Mouse (Mus musculus) testis, adult 2 months (tissue): ENCODE measurements around the gene Pla2g4e. TPM values are rescaled to one million over a fixed set of nuclear protein-coding genes. Genes with fewer than 3 reads are reported as not detected.

Experiments
- H3K27ac ChIP-seq: fragments of 200-500 bp; 2 replicates; pipeline ENCODE4 v1.5.1; 2012; ENCODE audit warnings: low read depth, low read length; ENCODE audit not compliant: control insufficient read depth, insufficient read depth
- H3K27me3 ChIP-seq: fragments of 200-500 bp; 2 replicates; pipeline ENCODE4 v1.6.1; 2012; ENCODE audit warnings: mild to moderate bottlenecking, low read length, moderate library complexity; ENCODE audit not compliant: control insufficient read depth, insufficient read depth
- H3K36me3 ChIP-seq: fragments of 200-500 bp; 2 replicates; pipeline ENCODE4 v1.6.1; 2012; ENCODE audit warnings: mild to moderate bottlenecking, low read length; ENCODE audit not compliant: control insufficient read depth, insufficient read depth
- H3K4me1 ChIP-seq: fragments of 200-500 bp; 2 replicates; pipeline ENCODE4 v1.6.1; 2012; ENCODE audit warnings: low read length; ENCODE audit not compliant: control insufficient read depth, insufficient read depth
- H3K4me3 ChIP-seq: fragments of 200-500 bp; 2 replicates; pipeline ENCODE4 v1.5.1; 2012; ENCODE audit warnings: low read depth, mild to moderate bottlenecking, low read length, moderate library complexity, mixed read lengths; ENCODE audit not compliant: control insufficient read depth
- CTCF ChIP-seq: fragments of 200-500 bp; IDR thresholded peaks from 2 replicates; pipeline ENCODE4 v1.5.1; 2012; ENCODE audit warnings: low read depth, mild to moderate bottlenecking, inconsistent platforms, low read length, moderate library complexity; ENCODE audit not compliant: control insufficient read depth, insufficient read depth, insufficient replicate concordance
- POLR2A ChIP-seq: fragments of 200-500 bp; IDR thresholded peaks from 2 replicates; pipeline ENCODE4 v1.6.1; 2012; ENCODE audit warnings: low read depth, mild to moderate bottlenecking, inconsistent platforms, low read length, moderate library complexity; ENCODE audit not compliant: control insufficient read depth
- polyA plus RNA-seq: library from polyadenylated mRNA; depleted of rRNA; stranded (reverse); fragments of >200 nt; gene quantifications from 2 replicates; pipeline ENCODE4 v1.2.3, GENCODE M21; 2012

Pla2g4e gene
- polyA plus RNA-seq, 1 experiment = 0.68 TPM

- Histone ChIP-seq H3K27me3 (no peaks in the 10 kb centered on the region), H3K4me3 (no peak overlapping the region), H3K36me3 (no peaks in the 10 kb centered on the region), H3K27ac (no peak overlapping the region), H3K4me1 (no peaks in the 10 kb centered on the region)
- TF ChIP-seq POLR2A = no peak
- TF ChIP-seq CTCF = no peak
Measured at GRCm38 (mm10) chr2:120144390-120144789, 100.7 kb downstream of the Pla2g4e start.

- Histone ChIP-seq H3K4me3 (no peak overlapping the region), H3K4me1 (no peaks in the 10 kb centered on the region)
- no peak for TF ChIP-seq POLR2A
- no peak for TF ChIP-seq CTCF
Measured at GRCm38 (mm10) chr2:120142336-120142735, 102.8 kb downstream of the Pla2g4e start.

GRCm38 (mm10) chr2:120141671-120142070 is 103.5 kb downstream of the Pla2g4e start:
- Histone ChIP-seq H3K36me3 (no peaks in the 10 kb centered on the region), H3K4me3 (no peak overlapping the region), H3K27ac (no peak overlapping the region), H3K4me1 (no peaks in the 10 kb centered on the region), H3K27me3 (no peaks in the 10 kb centered on the region)
- TF ChIP-seq POLR2A (no peak), CTCF (no peak)

More at GRCm38 (mm10) chr2:120142336-120142735, 102.8 kb downstream of the Pla2g4e start:
- no peaks in the 10 kb centered on the region for H3K27me3 ChIP-seq
- H3K36me3 ChIP-seq = no peaks in the 10 kb centered on the region
- no peak overlapping the region for H3K27ac ChIP-seq

- no peaks in the 10 kb centered on the region for H3K36me3 ChIP-seq
- no peak overlapping the region for H3K4me3 ChIP-seq
- no peaks in the 10 kb centered on the region for H3K4me1 ChIP-seq
- H3K27me3 ChIP-seq = no peaks in the 10 kb centered on the region
- no peak overlapping the region for H3K27ac ChIP-seq
- TF ChIP-seq POLR2A (no peak), CTCF (no peak)
Measured at GRCm38 (mm10) chr2:120140326-120140725, 104.8 kb downstream of the Pla2g4e start.

GRCm38 (mm10) chr2:120139091-120139490 is 106.0 kb downstream of the Pla2g4e start:
- no peaks in the 10 kb centered on the region for H3K36me3 ChIP-seq
- TF ChIP-seq POLR2A (no peak), CTCF (no peak)
- H3K27me3 ChIP-seq = no peaks in the 10 kb centered on the region
- H3K27ac ChIP-seq = no peak overlapping the region
- H3K4me3 ChIP-seq = no peak overlapping the region
- no peaks in the 10 kb centered on the region for H3K4me1 ChIP-seq

- TF ChIP-seq CTCF = no peak
- TF ChIP-seq POLR2A = no peak
Measured at GRCm38 (mm10) chr2:120137281-120137680, 107.9 kb downstream of the Pla2g4e start.

GRCm38 (mm10) chr2:120134453-120135075 is 110.6 kb downstream of the Pla2g4e start:
- no peaks in the 10 kb centered on the region for H3K36me3 ChIP-seq
- no peak overlapping the region for H3K4me3 ChIP-seq
- no peak overlapping the region for H3K27ac ChIP-seq
- no peak for TF ChIP-seq POLR2A
- no peak for TF ChIP-seq CTCF
- H3K27me3 ChIP-seq = no peaks in the 10 kb centered on the region
- no peaks in the 10 kb centered on the region for H3K4me1 ChIP-seq

More at GRCm38 (mm10) chr2:120137281-120137680, 107.9 kb downstream of the Pla2g4e start:
- H3K4me3 ChIP-seq = no peak overlapping the region
- H3K27ac ChIP-seq = no peak overlapping the region
- H3K4me1 ChIP-seq = no peaks in the 10 kb centered on the region
- H3K27me3 ChIP-seq = no peaks in the 10 kb centered on the region
- H3K36me3 ChIP-seq = no peaks in the 10 kb centered on the region
